1 mouse cellular context compared by ENCODE assay signal in the genomic region with DNA sequence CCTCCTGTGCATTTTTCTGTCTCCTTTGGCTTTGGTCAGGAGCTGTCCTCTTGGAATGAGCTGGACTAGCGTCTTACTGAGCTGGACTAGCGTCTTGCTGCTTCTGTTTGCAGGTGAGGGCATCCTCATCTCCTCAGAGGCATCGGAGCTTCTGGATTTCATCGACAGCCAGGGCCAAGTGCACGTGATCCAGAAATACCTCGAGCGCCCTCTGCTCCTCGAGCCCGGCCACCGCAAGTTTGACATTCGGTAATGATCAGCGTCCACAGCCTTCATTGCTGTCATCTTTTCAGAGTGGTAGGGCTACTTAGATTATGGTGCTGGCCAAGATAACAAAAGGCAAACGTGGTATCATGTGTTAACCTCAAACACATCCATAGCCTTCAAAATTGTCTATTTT.
TF ChIP-seq lines count a peak whose summit lies in the region.

No protein-coding gene starts in this region.

TF ChIP-seq in CH12.LX, 34 proteins besides CTCF, POLR2A, EP300 and RAD21:
- TF ChIP-seq ZNF384 (IDR thresholded peaks at IDR 0.05; ENCODE audit: low read depth, low read length), result no peak
- TF ChIP-seq CHD2 (IDR thresholded peaks at IDR 0.05; ENCODE audit: low read length), result no peak
- no peak for TF ChIP-seq TBP (conservative IDR thresholded peaks at IDR 0.05; ENCODE audit: low read depth, low read length)
- no peak for TF ChIP-seq MXI1 (IDR thresholded peaks at IDR 0.05; ENCODE audit: low read depth, low read length)
- TF ChIP-seq CHD1 (IDR thresholded peaks at IDR 0.05; ENCODE audit: low read depth, low read length), result no peak
- peak; percentile 15; the same call in 1 of the 2 replicates for TF ChIP-seq SMC3 (IDR thresholded peaks at IDR 0.05; ENCODE audit: low read depth, low read length)
- TF ChIP-seq NRF1 (IDR thresholded peaks at IDR 0.05; ENCODE audit: low read depth, low read length), result no peak
- TF ChIP-seq GABPA (IDR thresholded peaks at IDR 0.05; ENCODE audit: insufficient replicate concordance, low read depth, low read length), result no peak
- TF ChIP-seq BHLHE40 (IDR thresholded peaks at IDR 0.05; ENCODE audit: low read depth, low read length), result peak; percentile 51; the same call in 1 of the 2 replicates
- no peak for TF ChIP-seq USF1 (IDR thresholded peaks at IDR 0.05; ENCODE audit: low read depth, low read length)
- no peak for TF ChIP-seq ETS1 (conservative IDR thresholded peaks at IDR 0.05; ENCODE audit: low read depth, low read length)
- no peak for TF ChIP-seq TCF12 (IDR thresholded peaks at IDR 0.05; ENCODE audit: low read depth, low read length)
- TF ChIP-seq MYC (IDR thresholded peaks at IDR 0.05; ENCODE audit: low read depth, low read length), result no peak
- no peak for TF ChIP-seq E2F4 (IDR thresholded peaks at IDR 0.05; ENCODE audit: insufficient replicate concordance, low read depth, low read length)
- no peak for TF ChIP-seq JUND (conservative IDR thresholded peaks at IDR 0.05; ENCODE audit: low read depth, low read length)
- TF ChIP-seq POLR2AphosphoS2 (IDR thresholded peaks at IDR 0.05; ENCODE audit: low read depth, low read length), result no peak
- TF ChIP-seq HCFC1 (IDR thresholded peaks at IDR 0.05; ENCODE audit: low read depth, low read length), result no peak
